Mouse (Mus musculus) E14TG2a.4 (cell line): Measurements from ENCODE around the gene Brca1.
"Not testable (repeated sequence)": the region's sequence is repeated elsewhere in the genome, so short reads cannot be mapped to it uniquely, and the experiment has no call there.

Experiments used
- H3K27me3 ChIP-seq: 2 replicates; pipeline ENCODE4 v1.6.1; 2014; ENCODE audit warnings: low read length, control low read depth; ENCODE audit not compliant: insufficient read depth
- H3K36me3 ChIP-seq: 2 replicates; pipeline ENCODE4 v1.6.1; 2014; ENCODE audit warnings: low read length, control low read depth; ENCODE audit not compliant: insufficient read depth
- H3K4me1 ChIP-seq: replicated peaks from 2 replicates; pipeline ENCODE4 v1.6.1; 2014; ENCODE audit warnings: low read depth, low read length, control low read depth
- H3K4me3 ChIP-seq: replicated peaks from 2 replicates; pipeline ENCODE4 v1.5.1; 2014; ENCODE audit warnings: mild to moderate bottlenecking, low read length
- H3K9me3 ChIP-seq: 2 replicates; pipeline ENCODE4 v1.6.1; 2014; ENCODE audit warnings: low read length, control low read depth
- CTCF ChIP-seq: conservative IDR thresholded peaks from 2 replicates; pipeline ENCODE4 v1.5.1; 2014; ENCODE audit warnings: low read length
- NANOG ChIP-seq: IDR thresholded peaks from 2 replicates; pipeline ENCODE4 v1.6.1; 2014; ENCODE audit warnings: borderline replicate concordance, low read length, mixed read lengths
- POU5F1 ChIP-seq: IDR thresholded peaks from 2 replicates; pipeline ENCODE4 v1.6.1; 2014; ENCODE audit warnings: low read length, borderline replicate concordance

Brca1 gene

DNA sequence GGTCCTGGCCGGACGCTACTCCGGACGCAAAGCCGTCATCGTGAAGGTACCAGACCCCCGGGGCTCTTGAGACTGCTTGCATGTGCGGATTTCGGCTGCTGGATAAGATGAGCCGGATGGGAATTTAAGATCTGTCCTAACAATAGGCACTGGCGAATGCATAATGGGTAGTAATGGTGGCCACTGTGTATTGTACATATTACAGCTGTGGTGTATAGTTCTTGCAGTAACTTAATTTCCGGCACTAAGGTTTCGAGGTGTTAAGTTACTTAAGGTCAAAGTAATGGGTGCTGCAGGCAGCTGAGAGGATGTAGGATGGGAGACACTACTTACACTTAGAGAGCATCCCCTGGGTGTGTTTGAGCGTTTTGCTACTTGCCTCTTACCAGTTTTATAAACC, 109.0 kb downstream of the Brca1 start:
- Histone ChIP-seq H3K4me1 (peaks cover 32% of the 10 kb centered on the region), H3K9me3 (no peaks in the 10 kb centered on the region), H3K27me3 (no peaks in the 10 kb centered on the region), H3K36me3 (peaks cover 37% of the 10 kb centered on the region), H3K4me3 (peak overlapping the region; percentile 99)
- TF ChIP-seq CTCF (no peak), NANOG (no peak), POU5F1 (no peak)

DNA sequence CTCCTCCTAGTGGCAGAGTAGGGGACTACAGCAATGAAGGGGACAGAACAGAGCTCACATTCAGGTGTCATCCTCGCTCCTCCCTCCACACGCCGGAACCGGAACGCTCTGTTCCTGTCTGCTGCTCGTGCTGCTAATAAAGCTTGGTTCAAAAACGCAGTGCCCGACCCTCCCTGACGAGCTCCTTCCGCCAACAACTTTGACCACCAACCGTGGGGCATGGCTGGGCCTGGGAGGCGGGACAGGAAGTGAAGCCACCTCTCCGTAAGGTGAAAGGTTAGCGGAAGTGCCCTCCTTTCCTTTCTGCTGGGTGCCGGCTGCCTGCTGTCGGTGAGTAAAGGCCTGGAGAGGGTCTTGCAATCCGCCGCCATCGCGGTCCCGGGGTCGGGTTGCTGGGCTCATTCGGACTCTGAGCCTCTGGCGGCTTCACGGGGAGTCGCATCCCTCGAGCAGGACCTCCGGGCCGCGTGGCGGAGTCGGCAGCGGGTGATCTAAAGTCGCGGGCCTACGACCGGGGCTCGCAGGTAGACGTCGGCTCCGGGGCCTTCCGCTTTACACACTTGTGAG, 109.5 kb downstream of the Brca1 start, which contains the start of gene Rpl27:
Gene Rpl27, plus strand, starts transcription at position 172 of the 567 bp plus-strand sequence.
- Histone ChIP-seq H3K27me3 (no peaks in the 10 kb centered on the region), H3K4me3 (peak within 1 kb of the TSS; percentile 99), H3K36me3 (peaks cover 37% of the 10 kb centered on the region), H3K4me1 (peaks cover 30% of the 10 kb centered on the region), H3K9me3 (no peaks in the 10 kb centered on the region)
- TF ChIP-seq CTCF (peak; percentile 66), NANOG (0 out of 2 replicates have a peak, but pooled peaks have one; percentile 21), POU5F1 (no peak)

DNA sequence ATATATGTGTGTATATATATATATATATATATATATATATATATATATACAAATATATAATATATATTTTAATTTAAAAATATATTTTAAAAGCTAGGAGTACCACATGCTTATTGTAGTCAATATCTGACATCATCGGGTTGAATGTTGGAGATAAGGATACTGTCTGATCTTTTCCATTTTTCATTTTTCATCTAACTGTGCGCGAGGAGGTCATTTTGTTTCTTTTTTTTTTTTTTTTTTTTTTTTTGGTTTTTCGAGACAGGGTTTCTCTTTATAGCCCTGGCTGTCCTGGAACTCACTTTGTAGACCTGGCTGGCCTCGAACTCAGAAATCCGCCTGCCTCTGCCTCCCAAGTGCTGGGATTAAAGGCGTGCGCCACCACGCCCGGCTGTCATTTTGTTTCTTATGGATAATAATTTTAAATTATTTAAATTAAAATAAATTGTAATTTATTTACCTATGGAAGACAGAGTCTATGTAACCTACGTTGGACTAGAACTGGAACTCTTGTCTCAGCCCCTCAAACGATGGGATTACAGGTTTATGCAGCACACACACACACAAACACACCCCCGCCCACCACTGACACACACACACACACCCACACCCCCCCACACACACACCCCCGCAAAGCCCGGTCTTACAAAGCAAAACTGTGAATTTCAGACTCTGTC, 110.2 kb downstream of the Brca1 start:
- H3K4me3 ChIP-seq, H3K9me3 ChIP-seq, H3K27me3 ChIP-seq: not testable (repeated sequence)
- Histone ChIP-seq H3K36me3 (peaks cover 37% of the 10 kb centered on the region), H3K4me1 (peaks cover 36% of the 10 kb centered on the region)
